Mouse (Mus musculus) erythroblast, embryonic 14.5 days (primary cell): Measurements from ENCODE around the gene Fam229a.

Experiments
- GATA1 ChIP-seq: IDR thresholded peaks from 2 replicates; pipeline ENCODE4 v1.6.1; 2012; ENCODE audit warnings: low read length, inconsistent platforms, mixed read lengths
- TAL1 ChIP-seq: IDR thresholded peaks from 3 replicates; pipeline ENCODE4 v1.6.1; 2012; ENCODE audit warnings: low read length, inconsistent platforms, mixed read lengths

DNA sequence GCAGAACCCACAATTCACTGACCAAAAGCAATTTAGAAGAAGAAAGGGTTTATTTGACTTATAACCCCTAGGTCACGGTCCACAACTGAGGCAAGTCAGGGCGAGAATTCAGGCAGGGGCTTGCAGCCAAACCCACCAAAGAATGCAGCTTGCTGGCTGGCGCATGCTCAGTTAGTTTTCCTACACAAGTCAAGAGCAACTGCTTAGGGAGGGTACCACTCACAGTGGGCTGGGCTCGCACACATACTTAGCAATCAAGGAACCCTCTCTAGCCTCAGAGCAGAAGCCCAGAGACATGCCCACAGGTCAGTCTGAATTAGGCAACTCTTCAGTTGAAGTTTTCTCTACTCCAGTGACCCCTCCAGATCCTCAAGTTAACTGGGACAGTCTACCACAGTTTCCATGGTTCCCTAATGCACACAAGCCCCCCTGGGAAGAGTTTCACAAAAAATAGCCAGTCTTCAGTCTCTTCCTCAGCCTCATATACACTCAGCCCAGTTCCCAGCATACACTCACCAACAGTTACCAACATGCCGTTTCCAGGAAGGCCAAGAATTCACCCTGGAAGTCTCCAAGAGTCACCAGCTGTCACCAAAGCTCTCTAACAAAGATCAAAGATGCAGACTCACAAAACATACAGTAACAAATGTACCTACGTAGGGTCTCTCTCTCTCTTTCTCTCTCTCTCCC lies 19.9 kb downstream of the Fam229a start:
- TF ChIP-seq GATA1: no peak
- TF ChIP-seq TAL1: no peak
